Mouse (Mus musculus) intestine, postnatal 0 days (tissue): ENCODE measurements around the gene Ankrd33. TPM values are rescaled to one million over a fixed set of nuclear protein-coding genes. Genes with fewer than 3 reads are reported as not detected.

Experiments
- ATAC-seq: fragments of 200-750 bp; cut with Nextera tagmentation; 2 replicates; pipeline ENCODE4 v1.8.0; 2017; ENCODE audit warnings: mild to moderate bottlenecking, moderate TSS enrichment, moderate library complexity
- H3K27ac ChIP-seq: fragments of 300-500 bp; sonication (generic); 2 replicates; pipeline ENCODE4 v1.5.1; 2014; ENCODE audit warnings: mild to moderate bottlenecking, low read depth, low read length, moderate library complexity
- H3K27me3 ChIP-seq: fragments of 300-500 bp; sonication (generic); replicated peaks from 2 replicates; pipeline ENCODE4 v1.6.1; 2014; ENCODE audit warnings: low read length, mixed read lengths; ENCODE audit not compliant: control insufficient read depth, insufficient read depth
- H3K36me3 ChIP-seq: fragments of 300-500 bp; sonication (generic); 2 replicates; pipeline ENCODE4 v1.6.1; 2014; ENCODE audit warnings: mild to moderate bottlenecking, moderate library complexity; ENCODE audit not compliant: control insufficient read depth, insufficient read depth
- H3K4me1 ChIP-seq: fragments of 300-500 bp; sonication (generic); replicated peaks from 2 replicates; pipeline ENCODE4 v1.6.1; 2014; ENCODE audit warnings: antibody characterized with exemption, low read length, mixed read lengths; ENCODE audit not compliant: control insufficient read depth, insufficient read depth
- H3K4me2 ChIP-seq: fragments of 300-500 bp; sonication (generic); replicated peaks from 2 replicates; pipeline ENCODE4 v1.6.1; 2014; ENCODE audit warnings: low read depth, mild to moderate bottlenecking, moderate library complexity
- H3K4me3 ChIP-seq: fragments of 300-500 bp; sonication (generic); 2 replicates; pipeline ENCODE4 v1.5.1; 2014; ENCODE audit warnings: low read depth, low read length
- H3K9ac ChIP-seq: fragments of 300-500 bp; sonication (generic); 2 replicates; pipeline ENCODE4 v1.6.1; 2014; ENCODE audit warnings: mild to moderate bottlenecking, low read depth, low read length
- H3K9me3 ChIP-seq: fragments of 300-500 bp; sonication (generic); 2 replicates; pipeline ENCODE4 v1.6.1; 2016; ENCODE audit warnings: mixed run types; ENCODE audit not compliant: control insufficient read depth
- CTCF ChIP-seq: sonication (generic); IDR thresholded peaks from 2 replicates; pipeline ENCODE4 v1.5.1; 2016; ENCODE audit warnings: low read depth, mild to moderate bottlenecking, control low read depth, antibody characterized with exemption, moderate library complexity
- WGBS: fragments of 180-500 bp; shearing (Covaris S2); extraction: QIAGEN DNeasy Blood & Tissue Kit; methylation state at CpG from one replicate; pipeline ENCODE4 v1.1.7; 2014; 5-methylcytosine and 5-hydroxymethylcytosine counted together
- polyA plus RNA-seq: library from polyadenylated mRNA; unstranded; fragments of >200 nt; fragmentation: Nextera tagmentation; extraction: Ambion mirVana; gene quantifications from 2 replicates; pipeline ENCODE4 v1.2.1, GENCODE M21; 2015

Ankrd33 gene
- polyA plus RNA-seq, 1 experiment from 2014 or later, result not detected

- Histone ChIP-seq H3K27ac (no peak overlapping the region), H3K4me2 (no peak overlapping the region), H3K4me3 (no peak overlapping the region), H3K9ac (no peak overlapping the region), H3K36me3 (no peaks in the 10 kb centered on the region), H3K27me3 (no peaks in the 10 kb centered on the region), H3K9me3 (no peaks in the 10 kb centered on the region), H3K4me1 (0 out of 2 replicates have a peak, but pooled peaks cover 10% of the 10 kb centered on the region)
- ATAC-seq, result peak; percentile 29; the same call in 1 of the 2 replicates
- WGBS, result 27% methylated on average over 5 of the region's 5 CpGs
- TF ChIP-seq CTCF, result no peak
Measured at GRCm38 (mm10) chr15:101070762-101071161, 44.8 kb upstream of the Ankrd33 start.

DNA sequence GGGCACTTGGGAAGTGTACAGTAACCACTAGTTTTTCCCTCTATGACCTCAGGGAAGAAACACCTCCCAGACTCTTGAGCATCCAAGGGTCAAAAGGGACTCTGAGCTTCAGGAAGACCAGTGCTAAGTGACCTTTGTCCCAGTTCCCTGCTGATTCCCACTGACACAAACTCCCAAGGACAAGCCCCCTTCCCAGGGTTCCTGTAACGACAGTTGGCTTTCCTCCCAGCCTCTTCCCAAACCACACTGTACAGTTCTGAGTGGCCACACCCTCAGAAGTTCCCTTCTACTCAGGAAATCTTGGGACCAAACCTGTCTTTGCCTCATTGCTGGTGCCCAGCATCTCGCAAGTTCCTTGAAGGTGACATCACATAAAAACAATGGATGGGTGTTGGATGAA lies 42.8 kb upstream of the Ankrd33 start:
- Histone ChIP-seq H3K9ac (no peak overlapping the region), H3K4me2 (no peak overlapping the region), H3K4me3 (no peak overlapping the region), H3K36me3 (no peaks in the 10 kb centered on the region), H3K27ac (no peak overlapping the region), H3K4me1 (0 out of 2 replicates have a peak, but pooled peaks cover 10% of the 10 kb centered on the region), H3K9me3 (no peaks in the 10 kb centered on the region), H3K27me3 (0 out of 2 replicates have a peak, but pooled peaks cover 2% of the 10 kb centered on the region)
- WGBS, result 53% methylated on average over 2 of the region's 2 CpGs
- ATAC-seq, result no peak
- TF ChIP-seq CTCF, result no peak

DNA sequence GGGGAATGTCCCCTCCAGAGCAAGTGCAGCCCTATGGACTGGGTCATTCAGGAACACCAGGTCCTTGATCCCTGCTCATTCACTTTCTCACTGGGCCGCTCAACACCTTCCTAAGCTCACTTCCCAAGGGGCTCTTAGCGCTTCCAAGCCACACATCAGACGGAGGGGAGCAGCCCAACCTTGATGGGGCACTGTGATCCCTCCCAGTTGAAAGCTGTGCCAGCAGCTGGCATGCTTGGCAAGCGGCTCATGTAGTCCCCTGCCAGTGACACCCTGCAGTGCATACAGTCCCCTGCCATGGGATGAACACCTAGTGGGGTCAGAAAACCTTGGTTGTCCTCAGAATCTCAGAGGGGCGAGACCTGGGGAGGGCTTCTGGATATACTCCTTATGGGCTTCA lies 41.5 kb upstream of the Ankrd33 start:
- no peak for TF ChIP-seq CTCF
- Histone ChIP-seq H3K27me3 (0 out of 2 replicates have a peak, but pooled peaks cover 7% of the 10 kb centered on the region), H3K4me1 (0 out of 2 replicates have a peak, but pooled peaks cover 12% of the 10 kb centered on the region), H3K4me3 (no peak overlapping the region), H3K27ac (no peak overlapping the region), H3K9me3 (no peaks in the 10 kb centered on the region), H3K9ac (no peak overlapping the region), H3K4me2 (no peak overlapping the region), H3K36me3 (no peaks in the 10 kb centered on the region)
- ATAC-seq, result no peak
- 85% methylated on average over 5 of the region's 5 CpGs for WGBS

GRCm38 (mm10) chr15:101075150-101075549 lies 40.4 kb upstream of the Ankrd33 start:
- peaks cover 9% of the 10 kb centered on the region; the same call in 1 of the 2 replicates for H3K4me1 ChIP-seq
- no peak overlapping the region for H3K4me2 ChIP-seq
- ATAC-seq, result no peak
- H3K27me3 ChIP-seq, result 0 out of 2 replicates have a peak, but pooled peaks cover 7% of the 10 kb centered on the region
- H3K9ac ChIP-seq, result no peak overlapping the region
- H3K4me3 ChIP-seq, result no peak overlapping the region
- no peaks in the 10 kb centered on the region for H3K36me3 ChIP-seq
- no peaks in the 10 kb centered on the region for H3K9me3 ChIP-seq
- no peak for TF ChIP-seq CTCF
- 80% methylated on average over 4 of the region's 4 CpGs for WGBS
- no peak overlapping the region for H3K27ac ChIP-seq

GRCm38 (mm10) chr15:101075656-101076055 lies 39.9 kb upstream of the Ankrd33 start:
- Histone ChIP-seq H3K36me3 (no peaks in the 10 kb centered on the region), H3K4me3 (no peak overlapping the region), H3K9me3 (no peaks in the 10 kb centered on the region), H3K4me1 (peaks cover 4% of the 10 kb centered on the region; the same call in 1 of the 2 replicates), H3K27me3 (0 out of 2 replicates have a peak, but pooled peaks cover 7% of the 10 kb centered on the region), H3K4me2 (no peak overlapping the region), H3K9ac (no peak overlapping the region), H3K27ac (no peak overlapping the region)
- 56% methylated on average over 5 of the region's 5 CpGs for WGBS
- TF ChIP-seq CTCF, result no peak
- no peak for ATAC-seq

DNA sequence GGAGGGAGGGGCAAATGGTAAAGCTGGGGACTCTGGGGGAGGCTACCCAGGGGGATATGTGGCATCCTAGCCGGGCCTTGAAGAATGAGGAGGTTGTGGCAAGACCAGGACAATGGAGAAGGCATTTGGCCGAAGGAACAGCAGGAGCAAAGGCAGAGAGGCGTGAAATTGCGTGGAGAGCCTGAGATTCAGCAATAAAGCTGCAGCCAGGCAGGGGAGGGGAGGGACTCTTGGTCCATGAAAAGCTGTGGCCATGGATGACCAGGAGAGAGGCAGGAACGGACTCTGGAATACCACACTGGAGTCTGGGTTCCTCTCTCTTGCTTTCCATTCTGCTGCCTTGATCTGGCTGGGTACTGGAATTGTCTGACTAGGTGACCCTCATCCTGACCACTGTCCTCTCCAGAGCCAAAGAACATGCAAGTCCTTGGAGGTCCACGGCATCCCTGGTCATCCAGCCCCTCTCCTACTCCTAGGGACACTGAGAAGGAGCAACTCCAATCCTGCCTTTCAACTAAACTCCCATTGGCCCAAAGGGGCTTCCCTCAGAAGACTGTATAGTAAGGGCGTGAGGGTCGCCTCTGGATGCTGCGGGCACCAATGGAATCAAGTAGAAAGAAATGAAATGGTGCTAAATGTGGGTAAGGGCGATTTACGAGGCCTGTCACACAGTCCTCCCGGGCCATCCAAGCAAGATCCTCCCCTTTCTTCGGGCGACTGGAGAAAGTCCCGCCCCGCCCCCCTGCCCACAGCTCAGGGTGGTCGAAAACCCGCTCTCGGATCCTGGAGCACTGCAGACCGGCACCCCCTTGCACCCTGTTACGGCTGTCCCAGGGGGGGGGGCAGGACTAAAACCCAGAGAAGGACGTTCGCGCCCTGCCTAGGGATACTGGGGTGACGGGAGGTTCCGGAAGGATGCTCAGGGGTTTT lies 39.2 kb upstream of the Ankrd33 start:
- Histone ChIP-seq H3K4me2 (peak overlapping the region; percentile 93), H3K36me3 (no peaks in the 10 kb centered on the region), H3K9ac (no peak overlapping the region), H3K27ac (no peak overlapping the region), H3K4me3 (peak overlapping the region; percentile 92), H3K4me1 (peaks cover 4% of the 10 kb centered on the region; the same call in 1 of the 2 replicates), H3K9me3 (no peaks in the 10 kb centered on the region), H3K27me3 (0 out of 2 replicates have a peak, but pooled peaks cover 7% of the 10 kb centered on the region)
- no peak for TF ChIP-seq CTCF
- 35% methylated on average over 26 of the region's 26 CpGs for WGBS
- no peak for ATAC-seq
